Mouse (Mus musculus) embryonic facial prominence, embryonic 15.5 days (tissue): Measurements from ENCODE around the gene Nr1h3. TPM values are rescaled to one million over a fixed set of nuclear protein-coding genes. Genes with fewer than 3 reads are reported as not detected.
"Not testable (repeated sequence)": the region's sequence is repeated elsewhere in the genome, so short reads cannot be mapped to it uniquely, and the experiment has no call there.

Experiments used
- ATAC-seq: fragments of 200-750 bp; cut with Nextera tagmentation; 2 replicates; pipeline ENCODE4 v1.8.0; 2017; ENCODE audit warnings: low read depth, moderate TSS enrichment; ENCODE audit not compliant: insufficient number of reproducible peaks, low FRiP score, low TSS enrichment
- H3K27ac ChIP-seq: fragments of 300-500 bp; sonication (generic); replicated peaks from 2 replicates; pipeline ENCODE4 v1.5.1; 2015; ENCODE audit warnings: mild to moderate bottlenecking, inconsistent platforms
- H3K27me3 ChIP-seq: fragments of 300-500 bp; sonication (generic); 2 replicates; pipeline ENCODE4 v1.6.1; 2015; ENCODE audit warnings: inconsistent platforms
- H3K36me3 ChIP-seq: fragments of 300-500 bp; sonication (generic); 2 replicates; pipeline ENCODE4 v1.6.1; 2015; ENCODE audit warnings: mild to moderate bottlenecking, inconsistent platforms
- H3K4me1 ChIP-seq: fragments of 300-500 bp; sonication (generic); 2 replicates; pipeline ENCODE4 v1.6.1; 2015; ENCODE audit warnings: inconsistent platforms
- H3K4me2 ChIP-seq: fragments of 300-500 bp; sonication (generic); replicated peaks from 2 replicates; pipeline ENCODE4 v1.6.1; 2015; ENCODE audit warnings: mild to moderate bottlenecking, inconsistent platforms
- H3K4me3 ChIP-seq: fragments of 300-500 bp; sonication (generic); replicated peaks from 2 replicates; pipeline ENCODE4 v1.5.1; 2015; ENCODE audit warnings: mild to moderate bottlenecking, inconsistent platforms
- H3K9ac ChIP-seq: fragments of 300-500 bp; sonication (generic); 2 replicates; pipeline ENCODE4 v1.6.1; 2015; ENCODE audit warnings: inconsistent platforms
- H3K9me3 ChIP-seq: fragments of 300-500 bp; sonication (generic); replicated peaks from 2 replicates; pipeline ENCODE4 v1.6.1; 2016; ENCODE audit warnings: inconsistent platforms
- whole genome bisulfite sequencing: fragments of 180-500 bp; shearing (Covaris S2); methylation state at CpG from one replicate; pipeline ENCODE4 v1.1.7; 2015; 5-methylcytosine and 5-hydroxymethylcytosine counted together
- polyA plus RNA-seq: library from polyadenylated mRNA; unstranded; fragments of >200 nt; fragmentation: Nextera tagmentation; extraction: Ambion mirVana; gene quantifications from 2 replicates; pipeline ENCODE4 v1.2.1, GENCODE M21; 2015

Nr1h3 gene
- 1.8 and 1.9 TPM in 2 replicates for polyA plus RNA-seq

DNA sequence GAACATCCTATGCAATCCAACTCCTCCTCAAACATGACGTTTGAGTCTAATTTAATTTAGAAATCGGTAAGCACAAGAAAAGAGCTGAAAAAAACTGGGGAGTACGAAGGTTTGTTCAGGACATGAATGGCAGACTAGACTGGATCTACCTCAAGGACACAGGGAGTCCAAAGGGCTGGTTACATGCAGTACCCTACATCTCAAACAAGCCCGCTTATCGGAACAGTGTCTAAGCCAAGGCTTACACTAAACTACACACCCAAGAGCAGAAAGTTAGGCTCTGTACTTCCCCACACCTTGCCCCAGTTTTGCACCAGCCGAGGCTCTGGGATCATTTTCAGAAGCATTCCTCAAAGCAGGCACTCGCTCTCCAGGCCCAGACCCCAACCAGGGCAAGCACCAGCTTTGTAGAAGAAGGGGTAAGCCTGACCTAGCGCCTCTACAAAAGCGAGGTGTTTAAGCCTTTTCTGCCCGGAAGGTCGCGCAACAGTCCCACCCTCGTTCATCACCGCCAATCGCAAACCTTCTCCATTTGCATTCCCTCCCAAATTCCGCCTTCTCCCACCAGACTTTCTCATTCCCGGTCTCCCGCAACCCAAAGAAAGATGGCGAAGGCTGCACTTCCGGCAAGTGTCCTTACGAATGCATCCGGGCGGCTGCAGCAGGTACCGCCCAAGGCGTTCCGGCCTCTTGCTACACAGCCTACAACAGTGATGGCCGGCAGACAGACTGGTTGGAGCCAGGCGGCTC is at the start of gene Nr1h3, which contains the start of gene Acp2:
Nr1h3 (minus strand) TSS at position 613 of the 750 bp plus-strand sequence.
Acp2 (plus strand) TSS at position 664 of the 750 bp plus-strand sequence.
- no peaks in the 10 kb centered on the region for H3K9me3 ChIP-seq
- H3K4me2 ChIP-seq, result peak within 1 kb of the TSS; percentile 65
- WGBS, result 2% methylated on average over 28 of the region's 28 CpGs
- H3K27ac ChIP-seq, result peak within 1 kb of the TSS; percentile 94
- no peaks in the 10 kb centered on the region for H3K27me3 ChIP-seq
- peaks cover 21% of the 10 kb centered on the region for H3K4me1 ChIP-seq
- H3K36me3 ChIP-seq, result peaks cover 23% of the 10 kb centered on the region
- peak; percentile 95 for ATAC-seq
- peak within 1 kb of the TSS; percentile 73 for H3K9ac ChIP-seq
- peak within 1 kb of the TSS; percentile 79 for H3K4me3 ChIP-seq

DNA sequence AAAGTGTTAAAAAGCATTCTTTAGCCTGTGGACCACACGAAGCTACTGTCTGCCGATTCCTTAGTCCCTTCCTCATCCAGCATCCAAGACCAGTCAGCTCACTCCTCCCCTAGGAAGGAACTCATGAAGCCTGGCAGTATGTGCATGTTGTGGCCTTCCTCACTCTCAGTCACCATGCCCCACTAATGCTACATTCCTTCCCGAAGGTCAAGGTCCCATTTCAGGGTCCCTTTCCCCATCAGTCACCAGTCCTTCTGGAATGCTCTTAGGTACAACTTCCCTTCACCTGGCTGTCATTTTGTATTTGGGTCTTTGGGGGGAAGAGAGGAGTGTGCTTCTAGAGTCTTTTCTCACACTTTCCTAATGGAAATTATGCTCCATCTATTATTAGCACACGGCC is 49.4 kb upstream of the Nr1h3 start:
- Histone ChIP-seq H3K27me3 (0 out of 2 replicates have a peak, but pooled peaks cover 12% of the 10 kb centered on the region), H3K9me3 (no peaks in the 10 kb centered on the region), H3K27ac (no peak overlapping the region), H3K9ac (no peak overlapping the region), H3K36me3 (no peaks in the 10 kb centered on the region), H3K4me3 (no peak overlapping the region), H3K4me2 (no peak overlapping the region), H3K4me1 (peaks cover 18% of the 10 kb centered on the region)
- 67% methylated on average over 4 of the region's 4 CpGs for WGBS
- ATAC-seq, result no peak

DNA sequence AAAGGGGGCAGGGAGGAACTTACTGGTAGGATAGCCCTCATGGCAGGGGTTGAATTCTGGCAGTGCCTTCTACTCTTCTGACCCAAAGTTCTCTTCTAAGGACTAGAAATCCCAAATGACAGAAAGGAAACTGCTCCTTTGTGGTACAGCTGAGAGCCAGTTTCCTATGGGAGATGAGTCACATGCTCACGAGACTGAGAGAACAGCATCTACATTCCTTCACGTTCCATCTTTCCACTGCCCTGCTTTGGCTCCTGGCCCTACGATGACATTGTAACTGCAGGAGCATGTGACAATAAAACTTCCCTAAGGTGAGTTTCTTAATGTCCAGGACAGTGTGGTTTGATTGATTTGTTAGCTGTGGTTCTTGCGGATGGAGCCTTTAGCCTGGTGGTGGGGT is 45.7 kb upstream of the Nr1h3 start:
- no peak for ATAC-seq
- no peaks in the 10 kb centered on the region for H3K9me3 ChIP-seq
- no peaks in the 10 kb centered on the region for H3K4me1 ChIP-seq
- 83% methylated on average over 4 of the region's 4 CpGs for WGBS
- no peaks in the 10 kb centered on the region for H3K27me3 ChIP-seq
- H3K4me2 ChIP-seq, result no peak overlapping the region
- H3K36me3 ChIP-seq, result no peaks in the 10 kb centered on the region
- H3K9ac ChIP-seq, result no peak overlapping the region
- H3K4me3 ChIP-seq, result no peak overlapping the region
- no peak overlapping the region for H3K27ac ChIP-seq

DNA sequence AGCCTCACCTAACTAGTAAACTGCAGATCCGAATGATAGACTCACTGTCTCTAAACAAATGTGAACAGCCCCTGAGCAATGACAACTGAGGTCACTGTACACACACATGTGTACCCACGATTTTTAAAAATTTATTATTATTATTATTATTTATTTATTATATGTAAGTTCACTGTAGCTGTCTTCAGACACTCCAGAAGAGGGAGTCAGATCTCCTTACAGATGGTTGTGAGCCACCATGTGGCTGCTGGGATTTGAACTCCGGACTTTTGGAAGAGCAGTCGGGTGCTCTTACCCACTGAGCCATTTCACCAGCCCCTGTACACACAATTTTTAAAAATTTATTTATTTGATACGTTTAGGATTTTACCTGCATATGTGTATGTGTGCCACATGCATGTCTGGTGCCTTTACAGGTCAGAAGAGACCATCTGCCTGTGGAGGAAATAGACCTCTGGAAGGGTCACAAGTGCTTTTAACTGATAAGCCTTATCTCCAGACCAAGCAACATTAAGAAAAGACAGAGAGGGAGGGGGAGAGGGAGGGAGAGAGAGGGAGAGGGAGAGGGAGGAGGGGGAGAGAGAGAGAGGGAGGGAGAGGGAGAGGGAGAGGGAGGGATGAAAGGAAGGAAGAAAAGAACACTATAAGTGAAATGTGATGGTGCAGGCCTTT is 42.1 kb upstream of the Nr1h3 start:
- H3K4me2 ChIP-seq, result no peak overlapping the region
- no peak overlapping the region for H3K9ac ChIP-seq
- no peaks in the 10 kb centered on the region for H3K27me3 ChIP-seq
- H3K9me3 ChIP-seq, result no peaks in the 10 kb centered on the region
- no peaks in the 10 kb centered on the region for H3K4me1 ChIP-seq
- H3K36me3 ChIP-seq, result no peaks in the 10 kb centered on the region
- 78% methylated on average over 5 of the region's 5 CpGs for WGBS
- no peak for ATAC-seq
- no peak overlapping the region for H3K27ac ChIP-seq
- no peak overlapping the region for H3K4me3 ChIP-seq

DNA sequence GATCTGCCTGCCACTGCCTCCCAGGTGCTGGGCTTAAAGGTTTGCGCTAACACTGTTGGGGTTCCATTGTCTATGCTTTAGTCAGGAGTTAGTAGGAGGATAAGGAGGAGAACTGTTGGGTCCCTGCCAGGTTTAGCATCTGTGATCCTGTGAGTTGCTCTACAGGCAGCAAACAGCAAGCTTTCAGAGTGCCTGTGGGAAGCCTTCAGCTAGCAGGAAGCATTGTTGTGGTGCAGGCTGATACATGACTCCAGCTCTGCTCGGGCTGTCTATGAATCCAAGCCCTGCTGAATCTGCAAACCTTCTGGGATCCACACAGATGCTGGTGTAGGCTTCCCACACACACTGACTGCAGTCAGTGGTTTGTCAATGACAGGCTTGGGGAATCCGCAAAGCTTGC is 40.8 kb upstream of the Nr1h3 start:
- Histone ChIP-seq H3K9me3 (no peaks in the 10 kb centered on the region), H3K4me3 (no peak overlapping the region), H3K4me1 (no peaks in the 10 kb centered on the region), H3K27me3 (no peaks in the 10 kb centered on the region), H3K27ac (peak overlapping the region; percentile 60; the same call in 1 of the 2 replicates), H3K9ac (no peak overlapping the region), H3K36me3 (no peaks in the 10 kb centered on the region), H3K4me2 (no peak overlapping the region)
- 40% methylated on average over 3 of the region's 3 CpGs for WGBS
- peak; percentile 77 for ATAC-seq

DNA sequence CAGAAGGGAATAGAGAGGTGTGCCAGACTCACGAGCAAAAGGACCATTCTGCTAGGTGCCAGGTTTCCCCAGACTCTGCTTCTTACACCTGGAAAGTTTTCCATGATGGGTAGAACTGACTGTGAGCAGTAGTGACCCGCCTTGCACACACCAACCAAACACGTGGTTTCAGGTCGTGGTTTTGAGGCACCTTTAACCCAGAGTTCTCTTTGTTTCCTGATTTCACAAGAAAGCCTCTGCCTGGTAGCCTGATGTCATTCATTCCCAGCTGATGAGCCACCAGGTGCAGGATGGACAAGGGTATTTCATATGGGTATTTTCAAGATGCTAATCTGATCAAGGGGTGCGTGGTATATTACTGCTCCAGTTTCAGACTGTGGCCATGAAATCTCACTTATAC is 39.9 kb upstream of the Nr1h3 start:
- Histone ChIP-seq H3K9ac (no peak overlapping the region), H3K4me3 (no peak overlapping the region), H3K36me3 (no peaks in the 10 kb centered on the region), H3K4me2 (no peak overlapping the region), H3K27me3 (no peaks in the 10 kb centered on the region), H3K27ac (no peak overlapping the region), H3K4me1 (0 out of 2 replicates have a peak, but pooled peaks cover 3% of the 10 kb centered on the region), H3K9me3 (no peaks in the 10 kb centered on the region)
- ATAC-seq, result no peak
- WGBS, result 58% methylated on average over 5 of the region's 5 CpGs

DNA sequence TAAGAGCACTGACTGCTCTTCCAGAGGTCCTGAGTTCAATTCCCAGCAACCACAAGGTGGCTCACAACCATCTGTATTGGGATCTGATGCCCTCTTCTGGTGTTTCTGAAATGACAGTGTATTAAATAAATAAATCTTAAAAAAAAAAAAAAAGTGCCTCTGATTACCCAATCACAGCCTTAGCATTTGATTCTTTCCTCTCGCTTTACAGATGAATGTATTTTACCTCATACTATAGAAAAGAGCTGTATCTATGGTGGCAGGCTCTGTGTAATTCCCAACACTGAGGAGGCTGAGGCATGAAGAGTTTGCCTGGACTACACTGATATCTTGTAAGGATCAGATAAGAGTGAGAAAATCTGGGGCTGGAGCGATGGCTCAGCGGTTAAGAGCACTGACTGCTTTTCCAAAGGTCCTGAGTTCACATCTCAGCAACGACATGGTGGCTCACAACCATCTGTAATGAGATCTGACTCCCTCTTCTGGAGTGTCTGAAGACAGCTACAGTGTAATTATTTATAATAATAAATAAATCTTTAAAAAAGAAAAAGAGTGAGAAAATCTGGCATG is 35.0 kb upstream of the Nr1h3 start:
- H3K27me3 ChIP-seq, H3K4me1 ChIP-seq, H3K36me3 ChIP-seq, H3K9me3 ChIP-seq: not testable (repeated sequence)
- H3K4me2 ChIP-seq, result peak overlapping the region; percentile 84
- H3K27ac ChIP-seq, result peak overlapping the region; percentile 96
- peak; percentile 12; the same call in 1 of the 2 replicates for ATAC-seq
- H3K4me3 ChIP-seq, result peak overlapping the region; percentile 70
- H3K9ac ChIP-seq, result 0 out of 2 replicates have a peak overlapping the region, but pooled peaks have one; percentile 51
- 19% methylated on average over 4 of the region's 4 CpGs for WGBS

DNA sequence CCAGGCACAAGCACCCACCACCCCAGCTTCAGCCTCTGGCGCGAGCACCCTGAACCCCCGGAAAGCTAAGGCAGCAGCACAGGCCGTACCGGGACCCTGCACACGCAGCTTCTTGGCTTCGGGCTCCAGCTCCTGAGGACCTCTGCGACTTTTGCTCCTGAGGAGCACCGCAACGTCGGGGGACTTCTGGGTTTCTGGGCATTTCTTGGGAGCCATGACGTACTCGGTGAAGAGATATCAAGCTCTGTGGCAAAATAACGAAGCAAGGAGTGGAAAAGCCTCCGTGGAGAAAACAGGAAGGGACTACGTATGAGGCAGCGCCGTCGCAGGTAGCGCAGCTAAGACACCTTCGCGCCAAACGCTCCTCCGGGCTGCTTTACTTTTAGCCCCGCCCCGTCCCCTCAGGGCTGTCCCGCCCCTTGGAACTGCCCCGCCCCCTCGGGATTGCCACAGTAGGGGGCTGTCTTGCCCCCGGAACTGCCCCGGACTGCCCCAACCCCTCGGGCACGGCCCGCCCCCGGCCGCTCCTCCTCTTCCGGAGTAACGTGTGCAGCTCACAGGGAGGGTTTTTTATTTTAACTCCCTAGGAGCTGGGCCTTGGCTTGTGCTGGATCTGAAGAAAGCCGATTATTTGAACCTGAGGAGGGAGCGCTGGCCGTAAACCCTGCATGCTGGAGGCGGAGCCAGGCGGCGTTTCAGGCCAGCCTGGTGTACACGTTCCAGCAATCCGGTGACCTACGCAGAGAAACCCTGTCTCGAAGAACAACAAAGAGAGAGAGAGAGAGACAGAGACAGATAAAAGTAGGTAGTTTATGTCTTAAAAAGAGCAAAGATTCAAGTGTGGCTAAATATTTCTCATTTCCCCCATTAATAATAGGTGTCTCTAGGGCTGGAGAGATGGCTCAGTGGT is 34.2 kb upstream of the Nr1h3 start, which contains the start of gene Ddb2:
Ddb2 (minus strand) TSS at position 382 of the 910 bp plus-strand sequence.
- peak within 1 kb of the TSS; percentile 70 for H3K4me3 ChIP-seq
- ATAC-seq, result peak; percentile 99
- H3K36me3 ChIP-seq, result peaks cover 3% of the 10 kb centered on the region; the same call in 1 of the 2 replicates
- H3K4me2 ChIP-seq, result peak within 1 kb of the TSS; percentile 84
- H3K4me1 ChIP-seq, result peaks cover 10% of the 10 kb centered on the region
- peak within 1 kb of the TSS; percentile 96 for H3K27ac ChIP-seq
- no peaks in the 10 kb centered on the region for H3K27me3 ChIP-seq
- WGBS, result under 1% methylated on average over 48 of the region's 48 CpGs
- peak within 1 kb of the TSS; percentile 51 for H3K9ac ChIP-seq
- H3K9me3 ChIP-seq, result no peaks in the 10 kb centered on the region

DNA sequence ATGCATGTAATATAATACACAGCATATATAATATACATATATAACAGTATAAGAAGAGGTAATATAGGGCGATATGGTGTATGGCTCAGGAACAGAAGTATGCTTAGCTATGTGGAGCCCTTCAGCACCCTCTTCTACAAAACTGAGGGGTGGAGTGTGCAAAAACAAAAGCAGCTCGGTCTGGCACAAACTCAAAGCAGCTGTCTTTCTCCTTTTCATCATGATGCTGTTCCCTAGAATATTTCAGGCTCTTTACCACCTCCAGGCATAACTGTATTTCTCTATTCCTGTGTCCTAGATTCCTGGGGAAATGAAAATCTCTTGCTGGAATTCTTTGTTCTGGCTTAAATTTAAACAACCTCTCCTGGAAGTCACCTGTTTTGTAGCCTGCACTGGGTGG is 27.1 kb upstream of the Nr1h3 start:
- Histone ChIP-seq H3K9ac (no peak overlapping the region), H3K4me3 (no peak overlapping the region), H3K27ac (no peak overlapping the region), H3K4me1 (no peaks in the 10 kb centered on the region), H3K9me3 (no peaks in the 10 kb centered on the region), H3K36me3 (peaks cover 5% of the 10 kb centered on the region; the same call in 1 of the 2 replicates), H3K4me2 (no peak overlapping the region), H3K27me3 (no peaks in the 10 kb centered on the region)
- 53% methylated on average over 2 of the region's 2 CpGs for WGBS
- no peak for ATAC-seq

DNA sequence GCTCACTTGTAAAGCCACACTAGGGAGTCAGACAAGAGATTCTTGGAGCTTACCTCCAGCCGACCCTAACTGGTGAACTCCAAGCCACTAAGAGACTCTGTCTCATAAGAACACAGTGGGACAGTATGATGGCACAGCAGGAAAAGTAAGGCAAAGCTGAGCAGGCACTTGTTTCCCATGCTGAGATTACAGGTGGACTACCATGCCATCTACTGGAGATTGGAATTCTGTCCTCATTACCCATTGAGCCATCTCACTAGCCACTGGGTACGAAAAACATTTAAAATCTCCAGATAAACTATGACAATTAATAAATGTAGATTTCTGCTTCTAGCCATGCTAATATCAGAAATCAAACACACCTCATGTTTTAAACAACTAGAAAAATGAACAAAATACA is 21.0 kb upstream of the Nr1h3 start:
- no peak overlapping the region for H3K4me3 ChIP-seq
- H3K4me2 ChIP-seq, result no peak overlapping the region
- no peak overlapping the region for H3K9ac ChIP-seq
- 82% methylated on average over 2 of the region's 2 CpGs for WGBS
- no peak for ATAC-seq
- no peaks in the 10 kb centered on the region for H3K27me3 ChIP-seq
- peaks cover 3% of the 10 kb centered on the region; the same call in 1 of the 2 replicates for H3K36me3 ChIP-seq
- no peaks in the 10 kb centered on the region for H3K9me3 ChIP-seq
- no peak overlapping the region for H3K27ac ChIP-seq
- H3K4me1 ChIP-seq, result no peaks in the 10 kb centered on the region
